Mouse (Mus musculus) forebrain, embryonic 16.5 days (tissue): Measurements from ENCODE around the gene Wipf1. TPM values are rescaled to one million over a fixed set of nuclear protein-coding genes. Genes with fewer than 3 reads are reported as not detected.
A peak's percentile ranks its signal among the peaks of the same experiment; 100 is the strongest.
"Not testable (repeated sequence)": the region's sequence is repeated elsewhere in the genome, so short reads cannot be mapped to it uniquely, and the experiment has no call there.

Experiments
- ATAC-seq: fragments of 200-750 bp; cut with Nextera tagmentation; 2 replicates; pipeline ENCODE4 v1.8.0; 2017; ENCODE audit warnings: mild to moderate bottlenecking, moderate library complexity
- H3K27ac ChIP-seq: fragments of 300-500 bp; sonication (generic); 2 replicates; pipeline ENCODE4 v1.5.1; 2014; ENCODE audit warnings: low read length, control low read depth
- H3K27me3 ChIP-seq: fragments of 300-500 bp; sonication (generic); replicated peaks from 2 replicates; pipeline ENCODE4 v1.6.1; 2014; ENCODE audit warnings: low read length; ENCODE audit not compliant: control insufficient read depth, insufficient read depth
- H3K36me3 ChIP-seq: fragments of 300-500 bp; sonication (generic); 2 replicates; pipeline ENCODE4 v1.6.1; 2014; ENCODE audit not compliant: control insufficient read depth, insufficient read depth
- H3K4me1 ChIP-seq: fragments of 300-500 bp; sonication (generic); replicated peaks from 2 replicates; pipeline ENCODE4 v1.6.1; 2014; ENCODE audit warnings: low read length; ENCODE audit not compliant: control insufficient read depth, insufficient read depth
- H3K4me2 ChIP-seq: fragments of 300-500 bp; sonication (generic); 2 replicates; pipeline ENCODE4 v1.6.1; 2014; ENCODE audit warnings: mild to moderate bottlenecking, low read length, control low read depth
- H3K4me3 ChIP-seq: fragments of 300-500 bp; sonication (generic); replicated peaks from 2 replicates; pipeline ENCODE4 v1.5.1; 2014; ENCODE audit warnings: mild to moderate bottlenecking, low read length, control low read depth
- H3K9ac ChIP-seq: fragments of 300-500 bp; sonication (generic); replicated peaks from 2 replicates; pipeline ENCODE4 v1.6.1; 2014; ENCODE audit warnings: low read depth, low read length, control low read depth
- H3K9me3 ChIP-seq: fragments of 300-500 bp; sonication (generic); 2 replicates; pipeline ENCODE4 v1.6.1; 2016; ENCODE audit warnings: low read length; ENCODE audit not compliant: control insufficient read depth
- WGBS: fragments of 180-500 bp; shearing (Covaris S2); extraction: QIAGEN DNeasy Blood & Tissue Kit; methylation state at CpG from one replicate; pipeline ENCODE4 v1.1.7; 2014; 5-methylcytosine and 5-hydroxymethylcytosine counted together
- polyA plus RNA-seq: library from polyadenylated mRNA; unstranded; fragments of >200 nt; fragmentation: Nextera tagmentation; extraction: Ambion mirVana; gene quantifications from 2 replicates; pipeline ENCODE4 v1.2.1, GENCODE M21; 2015

The Wipf1 gene
- polyA plus RNA-seq, 1 experiment from 2014 or later, result 1.8 TPM

GRCm38 (mm10) chr2:73566162-73566561 lies 36.6 kb upstream of the Wipf1 start:
- peak; percentile 41; the same call in 1 of the 2 replicates for ATAC-seq
- Histone ChIP-seq H3K27ac (no peak overlapping the region), H3K4me3 (no peak overlapping the region), H3K9me3 (no peaks in the 10 kb centered on the region), H3K9ac (no peak overlapping the region), H3K27me3 (no peaks in the 10 kb centered on the region), H3K36me3 (no peaks in the 10 kb centered on the region), H3K4me2 (no peak overlapping the region), H3K4me1 (peaks cover 8% of the 10 kb centered on the region)
- 9% methylated on average over 7 of the region's 7 CpGs for WGBS

- H3K27me3 ChIP-seq, result no peaks in the 10 kb centered on the region
- peaks cover 9% of the 10 kb centered on the region for H3K4me1 ChIP-seq
- 83% methylated on average over 7 of the region's 7 CpGs for WGBS
- no peak overlapping the region for H3K4me2 ChIP-seq
- no peaks in the 10 kb centered on the region for H3K9me3 ChIP-seq
- no peak overlapping the region for H3K4me3 ChIP-seq
- no peak overlapping the region for H3K9ac ChIP-seq
- no peak for ATAC-seq
- no peaks in the 10 kb centered on the region for H3K36me3 ChIP-seq
- no peak overlapping the region for H3K27ac ChIP-seq
Measured at GRCm38 (mm10) chr2:73563690-73564089, 34.2 kb upstream of the Wipf1 start.

GRCm38 (mm10) chr2:73562656-73563055 lies 33.1 kb upstream of the Wipf1 start:
- no peak overlapping the region for H3K4me3 ChIP-seq
- H3K9me3 ChIP-seq, result no peaks in the 10 kb centered on the region
- no peaks in the 10 kb centered on the region for H3K36me3 ChIP-seq
- no peaks in the 10 kb centered on the region for H3K27me3 ChIP-seq
- WGBS, result 95% methylated on average over 9 of the region's 9 CpGs
- H3K4me2 ChIP-seq, result no peak overlapping the region
- peaks cover 9% of the 10 kb centered on the region for H3K4me1 ChIP-seq
- H3K27ac ChIP-seq, result no peak overlapping the region
- H3K9ac ChIP-seq, result no peak overlapping the region
- ATAC-seq, result no peak

GRCm38 (mm10) chr2:73561665-73562063 lies 32.1 kb upstream of the Wipf1 start:
- H3K4me2 ChIP-seq, result peak overlapping the region; percentile 64
- WGBS, result 2% methylated on average over 8 of the region's 8 CpGs
- H3K9ac ChIP-seq, result no peak overlapping the region
- no peak overlapping the region for H3K27ac ChIP-seq
- H3K9me3 ChIP-seq, result no peaks in the 10 kb centered on the region
- peak overlapping the region; percentile 38 for H3K4me3 ChIP-seq
- H3K36me3 ChIP-seq, result no peaks in the 10 kb centered on the region
- H3K4me1 ChIP-seq, result peaks cover 9% of the 10 kb centered on the region
- ATAC-seq, result peak; percentile 60
- H3K27me3 ChIP-seq, result no peaks in the 10 kb centered on the region

GRCm38 (mm10) chr2:73560899-73561664 lies 31.5 kb upstream of the Wipf1 start:
- WGBS, result 1% methylated on average over 22 of the region's 23 CpGs
- no peaks in the 10 kb centered on the region for H3K36me3 ChIP-seq
- H3K4me2 ChIP-seq, result peak overlapping the region; percentile 64
- peak overlapping the region; percentile 38 for H3K4me3 ChIP-seq
- H3K9me3 ChIP-seq, result no peaks in the 10 kb centered on the region
- H3K4me1 ChIP-seq, result peaks cover 9% of the 10 kb centered on the region
- peak; percentile 62 for ATAC-seq
- H3K27ac ChIP-seq, result no peak overlapping the region
- H3K9ac ChIP-seq, result peak overlapping the region; percentile 47
- H3K27me3 ChIP-seq, result no peaks in the 10 kb centered on the region

GRCm38 (mm10) chr2:73560445-73560844 lies 30.9 kb upstream of the Wipf1 start:
- Histone ChIP-seq H3K27me3 (no peaks in the 10 kb centered on the region), H3K4me3 (peak overlapping the region; percentile 38), H3K9me3 (no peaks in the 10 kb centered on the region), H3K4me2 (peak overlapping the region; percentile 64), H3K9ac (no peak overlapping the region), H3K27ac (no peak overlapping the region), H3K36me3 (no peaks in the 10 kb centered on the region), H3K4me1 (peaks cover 9% of the 10 kb centered on the region)
- no peak for ATAC-seq
- WGBS, result 45% methylated on average over 7 of the region's 7 CpGs

GRCm38 (mm10) chr2:73557956-73558355 lies 28.4 kb upstream of the Wipf1 start:
- no peak overlapping the region for H3K9ac ChIP-seq
- no peaks in the 10 kb centered on the region for H3K36me3 ChIP-seq
- no peaks in the 10 kb centered on the region for H3K27me3 ChIP-seq
- no peak overlapping the region for H3K27ac ChIP-seq
- no peak overlapping the region for H3K4me3 ChIP-seq
- peaks cover 9% of the 10 kb centered on the region for H3K4me1 ChIP-seq
- no peak for ATAC-seq
- WGBS, result 90% methylated on average over 8 of the region's 8 CpGs
- no peak overlapping the region for H3K4me2 ChIP-seq
- H3K9me3 ChIP-seq, result no peaks in the 10 kb centered on the region

GRCm38 (mm10) chr2:73557061-73557460 lies 27.5 kb upstream of the Wipf1 start:
- not testable (repeated sequence) for ATAC-seq, H3K4me1 ChIP-seq, H3K36me3 ChIP-seq, H3K4me2 ChIP-seq, H3K27ac ChIP-seq, H3K9ac ChIP-seq, H3K27me3 ChIP-seq, H3K4me3 ChIP-seq, H3K9me3 ChIP-seq
- 91% methylated on average over 3 of the region's 3 CpGs for WGBS

- H3K36me3 ChIP-seq, result no peaks in the 10 kb centered on the region
- WGBS, result 53% methylated on average over 3 of the region's 3 CpGs
- no peak overlapping the region for H3K27ac ChIP-seq
- 0 out of 2 replicates have a peak, but pooled peaks cover 2% of the 10 kb centered on the region for H3K4me1 ChIP-seq
- no peak overlapping the region for H3K9ac ChIP-seq
- no peak for ATAC-seq
- H3K9me3 ChIP-seq, result no peaks in the 10 kb centered on the region
- no peaks in the 10 kb centered on the region for H3K27me3 ChIP-seq
- no peak overlapping the region for H3K4me2 ChIP-seq
- H3K4me3 ChIP-seq, result no peak overlapping the region
Measured at GRCm38 (mm10) chr2:73554389-73554788, 24.9 kb upstream of the Wipf1 start.
